Mouse (Mus musculus): Measurements from ENCODE around the gene Ghdc.

DNA sequence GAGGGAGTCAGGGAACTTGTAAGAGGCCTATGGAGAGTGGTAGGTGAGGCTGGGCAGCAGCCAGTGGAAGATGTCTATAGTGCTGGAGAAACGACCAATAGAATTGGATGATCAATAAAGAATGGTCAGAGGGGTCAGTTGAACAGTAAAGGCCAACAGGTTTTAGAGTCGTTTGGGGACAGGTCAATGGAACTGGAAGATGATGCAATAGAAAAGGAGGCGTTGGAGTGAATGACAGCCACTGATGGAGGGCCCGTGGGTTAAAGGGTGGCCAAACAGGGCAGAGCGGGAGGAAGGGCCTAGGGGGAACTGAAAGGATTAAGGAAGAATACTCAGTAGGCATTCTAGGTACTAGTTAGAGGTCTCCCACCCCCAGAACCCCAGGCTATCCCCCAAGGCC, 23.6 kb downstream of the Ghdc start:
- TF ChIP-seq CTCF (IDR thresholded peaks at IDR 0.05; ENCODE audit: insufficient read depth, low read depth, low read length) (no peak), POLR2A (IDR thresholded peaks at IDR 0.05; ENCODE audit: insufficient read depth, low read depth, low read length) (no peak)
